Mouse (Mus musculus): ENCODE results near the gene C730034F03Rik. TPM values are rescaled to one million over a fixed set of nuclear protein-coding genes. Genes with fewer than 3 reads are reported as not detected.

The C730034F03Rik gene
- 3.0 and 4.5 TPM in 2 replicates for polyA plus RNA-seq (2016; fragmentation: Nextera tagmentation; extraction: Ambion mirVana)

- DNase-seq (ENCODE audit: low spot score) = peak; percentile 92
- Histone ChIP-seq H3K4me3 (peak within 1 kb of the TSS; percentile 88), H3K9me3 (replicated peaks) (no peaks in the 10 kb centered on the region), H3K27ac (peak within 1 kb of the TSS; percentile 94), H3K27me3 (ENCODE audit: low read depth, poor library complexity, severe bottlenecking) (no peaks in the 10 kb centered on the region), H3K4me1 (peaks cover 32% of the 10 kb centered on the region), H3K36me3 (peaks cover 25% of the 10 kb centered on the region)
- WGBS = 1% methylated on average over 70 of the region's 70 CpGs
Measured at GRCm38 (mm10) chr15:89429352-89430221, at the start of gene C730034F03Rik, which contains the start of the genes Gm44502 and Chkb. Gene C730034F03Rik, plus strand, starts transcription at chr15:89429589. Gene Gm44502, minus strand, starts transcription at chr15:89429696. Gene Chkb, minus strand, starts transcription at chr15:89429908.

- H3K9me3 ChIP-seq (replicated peaks) = no peaks in the 10 kb centered on the region
- DNase-seq (ENCODE audit: low spot score) = no peak
- H3K4me1 ChIP-seq = no peaks in the 10 kb centered on the region; the same call in 1 of the 2 replicates
- H3K36me3 ChIP-seq = no peaks in the 10 kb centered on the region
- no peak within 1 kb of the TSS for H3K4me3 ChIP-seq
- H3K27ac ChIP-seq = no peak within 1 kb of the TSS
- 87% methylated on average over 7 of the region's 7 CpGs for WGBS
- H3K27me3 ChIP-seq (ENCODE audit: low read depth, poor library complexity, severe bottlenecking) = peaks cover 56% of the 10 kb centered on the region
Measured at GRCm38 (mm10) chr15:89384617-89385016, 44.8 kb upstream of the C730034F03Rik start, which contains the start of gene Klhdc7b. Gene Klhdc7b, plus strand, starts transcription at chr15:89384917.

DNA sequence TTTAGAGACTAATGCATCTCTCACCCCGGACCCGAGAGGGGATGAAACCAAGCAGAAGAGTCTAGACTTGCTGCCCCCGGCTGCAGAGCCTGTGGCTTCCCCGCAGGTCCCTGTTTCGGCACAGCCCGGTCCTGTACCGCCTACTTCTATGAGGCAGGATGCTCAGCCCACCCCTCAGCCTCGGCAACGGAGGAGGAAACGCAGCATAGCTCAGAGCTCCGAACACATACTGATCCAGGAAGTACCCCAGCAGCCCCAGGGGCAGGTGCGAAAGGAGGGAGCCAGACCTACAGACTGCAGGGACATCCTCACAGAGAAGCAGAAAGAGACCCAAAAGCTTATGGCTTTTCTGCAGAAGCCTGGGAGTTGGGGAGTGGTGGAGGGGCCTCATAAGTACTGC lies 42.3 kb upstream of the C730034F03Rik start:
- H3K27ac ChIP-seq = no peak overlapping the region
- H3K27me3 ChIP-seq (ENCODE audit: low read depth, poor library complexity, severe bottlenecking) = peaks cover 39% of the 10 kb centered on the region
- no peak for DNase-seq (ENCODE audit: low spot score)
- H3K36me3 ChIP-seq = no peaks in the 10 kb centered on the region
- no peaks in the 10 kb centered on the region for H3K9me3 ChIP-seq (replicated peaks)
- H3K4me3 ChIP-seq = no peak overlapping the region
- WGBS = 41% methylated on average over 12 of the region's 12 CpGs
- no peaks in the 10 kb centered on the region for H3K4me1 ChIP-seq

DNA sequence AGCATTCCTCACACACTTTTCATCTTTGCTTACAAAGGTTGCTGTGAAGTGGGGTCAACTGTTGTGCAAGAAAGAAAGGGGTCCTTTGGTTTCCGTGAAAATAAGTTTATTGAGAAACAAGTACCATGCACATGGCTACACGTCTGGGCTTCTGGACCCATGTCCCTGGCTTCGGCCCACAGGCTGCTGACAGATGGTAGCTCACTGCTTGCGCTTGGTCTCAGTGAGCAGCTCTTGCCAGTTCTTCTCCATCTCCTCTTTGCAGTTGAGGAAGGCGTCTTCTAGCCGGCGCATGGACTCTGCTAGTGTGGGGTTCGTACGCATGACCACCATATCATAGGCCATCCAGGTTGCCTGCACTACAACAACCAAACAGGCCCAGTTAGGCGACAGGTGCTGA lies 39.3 kb upstream of the C730034F03Rik start:
- DNase-seq (ENCODE audit: low spot score) = no peak
- H3K27ac ChIP-seq = no peak overlapping the region

DNA sequence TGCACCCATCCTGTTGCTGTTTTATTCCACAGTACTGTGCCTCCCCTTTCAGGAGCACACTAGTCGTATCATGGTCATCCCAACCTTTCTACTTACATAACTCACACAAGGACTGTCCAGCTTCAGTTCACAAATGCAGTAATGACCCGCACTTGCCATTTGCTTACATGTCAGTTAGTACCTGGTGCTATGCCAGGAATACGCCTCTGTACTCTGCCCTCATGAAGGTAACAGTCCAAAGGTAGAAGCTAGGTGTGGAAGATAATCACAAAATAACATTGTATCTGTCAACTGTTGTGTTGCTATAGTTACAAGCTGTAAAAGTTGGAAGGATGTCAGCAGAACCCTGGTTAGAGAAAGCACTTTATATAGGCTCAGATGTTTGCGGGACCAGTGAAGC lies 32.5 kb upstream of the C730034F03Rik start:
- no peaks in the 10 kb centered on the region for H3K9me3 ChIP-seq (replicated peaks)
- 90% methylated on average over 4 of the region's 4 CpGs for WGBS

More for the DNA sequence above, 39.3 kb upstream of the C730034F03Rik start:
- Histone ChIP-seq H3K36me3 (no peaks in the 10 kb centered on the region), H3K4me1 (no peaks in the 10 kb centered on the region), H3K4me3 (no peak overlapping the region), H3K27me3 (ENCODE audit: low read depth, poor library complexity, severe bottlenecking) (peaks cover 34% of the 10 kb centered on the region), H3K9me3 (replicated peaks) (no peaks in the 10 kb centered on the region)
- WGBS = 90% methylated on average over 10 of the region's 10 CpGs

DNA sequence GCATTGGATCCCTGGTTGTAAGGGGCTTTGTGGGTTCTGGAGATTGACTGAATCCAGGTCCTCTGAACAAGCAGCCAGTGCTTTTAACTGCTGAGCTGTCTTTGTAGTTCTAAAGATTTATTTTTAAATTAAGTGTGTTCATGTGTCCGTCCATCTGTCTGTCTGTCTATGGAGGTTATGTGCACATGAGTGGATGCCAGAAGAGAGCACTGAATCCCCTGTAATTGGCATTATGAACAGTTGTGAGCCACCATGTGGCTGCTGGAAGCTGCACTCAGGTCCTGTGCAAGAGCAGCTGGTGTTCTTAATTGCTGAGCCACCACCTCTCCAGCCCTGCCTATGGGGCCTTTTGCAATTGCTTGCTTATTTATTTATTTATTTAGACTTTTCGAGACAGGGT lies 31.2 kb upstream of the C730034F03Rik start:
- H3K36me3 ChIP-seq = no peaks in the 10 kb centered on the region
- WGBS = 84% methylated on average over 2 of the region's 2 CpGs

More for the DNA sequence above, 32.5 kb upstream of the C730034F03Rik start:
- no peaks in the 10 kb centered on the region for H3K4me1 ChIP-seq
- no peak overlapping the region for H3K4me3 ChIP-seq
- no peak overlapping the region for H3K27ac ChIP-seq
- H3K36me3 ChIP-seq = no peaks in the 10 kb centered on the region
- no peaks in the 10 kb centered on the region for H3K27me3 ChIP-seq (ENCODE audit: low read depth, poor library complexity, severe bottlenecking)
- no peak for DNase-seq (ENCODE audit: low spot score)

DNA sequence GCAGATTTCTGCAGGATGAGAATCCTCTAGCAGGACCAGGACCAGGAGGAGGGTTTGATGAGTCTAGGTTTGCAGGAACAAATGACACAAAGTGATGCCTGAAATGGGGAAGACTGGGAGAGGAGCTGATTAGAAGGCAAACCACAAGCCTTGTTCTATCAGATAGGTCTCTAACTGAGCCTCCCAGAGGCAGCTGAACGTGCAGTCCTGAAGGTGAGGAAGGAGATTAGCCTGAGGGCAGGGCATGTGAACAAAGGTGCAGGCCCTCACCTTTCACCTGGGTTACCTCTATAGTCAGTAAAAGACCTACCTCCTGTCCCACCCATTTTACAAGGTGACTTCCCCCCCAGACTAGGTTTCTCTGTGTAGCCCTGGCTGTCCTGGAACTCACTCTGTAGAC lies 29.7 kb upstream of the C730034F03Rik start:
- H3K27me3 ChIP-seq (ENCODE audit: low read depth, poor library complexity, severe bottlenecking) = no peaks in the 10 kb centered on the region
- no peaks in the 10 kb centered on the region for H3K9me3 ChIP-seq (replicated peaks)
- no peaks in the 10 kb centered on the region for H3K4me1 ChIP-seq
- no peak overlapping the region for H3K4me3 ChIP-seq
- H3K36me3 ChIP-seq = no peaks in the 10 kb centered on the region
- H3K27ac ChIP-seq = no peak overlapping the region
- no peak for DNase-seq (ENCODE audit: low spot score)
- WGBS = 41% methylated on average over 1 of the region's 1 CpGs

More for the DNA sequence above, 31.2 kb upstream of the C730034F03Rik start:
- no peaks in the 10 kb centered on the region for H3K9me3 ChIP-seq (replicated peaks)
- H3K4me1 ChIP-seq = no peaks in the 10 kb centered on the region
- H3K27ac ChIP-seq = no peak overlapping the region
- no peak overlapping the region for H3K4me3 ChIP-seq
- no peak for DNase-seq (ENCODE audit: low spot score)
- no peaks in the 10 kb centered on the region for H3K27me3 ChIP-seq (ENCODE audit: low read depth, poor library complexity, severe bottlenecking)

DNA sequence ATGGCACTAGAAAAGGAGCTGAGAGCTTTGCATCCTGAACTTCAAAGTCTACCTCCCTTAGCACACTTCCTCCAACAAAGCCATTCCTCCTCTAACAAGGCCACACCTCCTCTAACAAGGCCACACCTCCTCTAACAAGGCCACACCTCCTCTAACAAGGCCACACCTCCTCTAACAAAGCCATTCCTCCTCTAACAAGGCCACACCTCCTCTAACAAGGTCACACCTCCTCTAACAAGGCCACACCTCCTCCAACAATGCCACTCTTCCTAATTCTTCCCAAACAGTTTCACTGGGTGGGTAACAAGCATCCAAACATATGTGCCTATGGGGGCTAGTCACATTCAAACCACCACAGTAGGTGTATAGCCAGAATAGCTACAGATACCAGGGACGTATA lies 26.9 kb upstream of the C730034F03Rik start:
- H3K27ac ChIP-seq = no peak overlapping the region
- H3K9me3 ChIP-seq (replicated peaks) = no peaks in the 10 kb centered on the region
- DNase-seq (ENCODE audit: low spot score) = no peak
- no peaks in the 10 kb centered on the region for H3K4me1 ChIP-seq
- H3K27me3 ChIP-seq (ENCODE audit: low read depth, poor library complexity, severe bottlenecking) = no peaks in the 10 kb centered on the region
- WGBS = 100% methylated on average over 1 of the region's 1 CpGs
- no peak overlapping the region for H3K4me3 ChIP-seq
- H3K36me3 ChIP-seq = no peaks in the 10 kb centered on the region

DNA sequence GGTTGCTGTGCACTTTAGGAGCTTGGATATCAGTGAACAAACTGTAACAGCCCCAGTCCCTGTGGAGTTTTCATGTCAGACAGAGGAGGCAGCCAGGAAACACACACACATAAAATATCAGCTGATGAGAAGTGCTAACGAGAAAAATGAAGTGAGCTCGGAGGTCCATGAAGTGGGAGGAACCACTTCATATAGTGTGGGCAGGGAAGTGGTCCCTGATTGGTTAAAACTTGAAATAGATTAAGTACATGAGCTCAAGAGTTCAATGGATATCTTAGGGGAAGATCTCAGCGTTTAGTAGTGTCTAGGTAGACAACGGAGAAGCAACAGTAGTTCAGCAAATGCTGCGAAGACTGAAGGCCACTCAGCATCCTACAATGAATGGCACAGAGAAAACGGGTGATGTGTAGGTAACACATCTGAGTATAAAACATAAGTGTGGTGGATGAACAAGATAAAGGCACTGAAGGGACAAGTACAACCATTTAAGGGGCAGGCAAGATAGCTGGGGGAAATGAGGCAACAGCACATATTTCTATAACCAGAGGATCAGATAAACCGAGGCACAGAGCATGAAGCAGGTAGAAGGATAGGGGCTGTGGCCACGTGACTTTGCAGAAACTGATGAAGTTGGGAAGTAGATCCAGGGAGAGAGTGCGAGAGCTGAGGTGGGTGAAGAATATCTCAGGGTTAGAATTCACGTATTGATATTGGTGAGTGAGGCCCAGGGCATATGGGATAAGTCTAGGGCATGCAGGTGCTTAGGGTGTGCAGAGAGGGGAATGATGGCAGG lies 24.4 kb upstream of the C730034F03Rik start:
- DNase-seq (ENCODE audit: low spot score) = no peak
- Histone ChIP-seq H3K4me3 (no peak overlapping the region), H3K4me1 (no peaks in the 10 kb centered on the region), H3K27me3 (ENCODE audit: low read depth, poor library complexity, severe bottlenecking) (no peaks in the 10 kb centered on the region), H3K9me3 (replicated peaks) (0 out of 2 replicates have a peak, but pooled peaks cover 1% of the 10 kb centered on the region), H3K27ac (no peak overlapping the region), H3K36me3 (no peaks in the 10 kb centered on the region)
- WGBS = 87% methylated on average over 10 of the region's 10 CpGs

DNA sequence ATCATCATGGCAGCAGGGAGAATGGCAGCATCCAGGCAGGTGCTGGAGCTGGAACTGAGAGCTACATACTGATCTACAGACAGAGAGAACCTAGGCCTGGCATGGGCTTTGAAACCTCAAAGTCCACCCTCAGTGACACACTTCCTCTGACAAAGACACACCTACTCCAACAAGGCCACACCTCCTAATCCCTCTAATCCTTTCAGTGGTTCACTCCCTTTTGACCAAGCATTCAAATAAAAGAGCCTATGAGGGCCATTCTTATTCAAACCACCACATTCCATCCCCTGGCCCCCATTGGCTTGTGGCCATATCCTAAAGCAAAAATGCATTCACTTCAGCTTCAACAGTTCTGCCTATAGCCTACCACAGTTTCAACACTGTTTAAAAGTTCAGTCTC lies 22.7 kb upstream of the C730034F03Rik start:
- Histone ChIP-seq H3K27ac (no peak overlapping the region), H3K36me3 (no peaks in the 10 kb centered on the region), H3K4me1 (no peaks in the 10 kb centered on the region), H3K4me3 (no peak overlapping the region), H3K27me3 (ENCODE audit: low read depth, poor library complexity, severe bottlenecking) (no peaks in the 10 kb centered on the region), H3K9me3 (replicated peaks) (0 out of 2 replicates have a peak, but pooled peaks cover 1% of the 10 kb centered on the region)
- DNase-seq (ENCODE audit: low spot score) = no peak

DNA sequence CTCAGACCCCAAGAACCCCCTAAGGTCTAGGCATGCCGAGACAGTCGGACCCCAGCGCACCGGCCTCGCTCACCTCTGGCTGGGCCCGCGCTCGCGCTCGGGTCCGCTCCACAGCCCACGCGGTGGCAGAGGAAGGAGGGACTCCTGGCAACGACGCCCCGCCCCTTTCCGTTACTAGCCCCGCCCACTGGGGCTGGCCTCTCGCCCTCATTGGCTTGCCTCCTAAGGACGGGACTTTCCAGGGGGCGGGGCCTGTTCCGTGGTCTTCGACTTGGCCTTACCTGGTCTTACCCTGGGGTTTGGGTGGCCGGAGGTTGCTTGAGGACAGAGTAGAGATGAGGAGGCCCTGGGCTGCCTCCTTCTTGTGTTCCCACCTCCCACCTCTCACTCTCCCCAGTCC lies 19.3 kb upstream of the C730034F03Rik start, which contains the start of gene Syce3:
Syce3 (minus strand) TSS at position 386 of the 400 bp plus-strand sequence.
- WGBS = 81% methylated on average over 24 of the region's 24 CpGs
- no peaks in the 10 kb centered on the region for H3K27me3 ChIP-seq (ENCODE audit: low read depth, poor library complexity, severe bottlenecking)
- no peak within 1 kb of the TSS for H3K4me3 ChIP-seq
- H3K4me1 ChIP-seq = no peaks in the 10 kb centered on the region
- no peaks in the 10 kb centered on the region for H3K36me3 ChIP-seq
- H3K9me3 ChIP-seq (replicated peaks) = 0 out of 2 replicates have a peak, but pooled peaks cover 1% of the 10 kb centered on the region
- no peak for DNase-seq (ENCODE audit: low spot score)
- H3K27ac ChIP-seq = no peak within 1 kb of the TSS

DNA sequence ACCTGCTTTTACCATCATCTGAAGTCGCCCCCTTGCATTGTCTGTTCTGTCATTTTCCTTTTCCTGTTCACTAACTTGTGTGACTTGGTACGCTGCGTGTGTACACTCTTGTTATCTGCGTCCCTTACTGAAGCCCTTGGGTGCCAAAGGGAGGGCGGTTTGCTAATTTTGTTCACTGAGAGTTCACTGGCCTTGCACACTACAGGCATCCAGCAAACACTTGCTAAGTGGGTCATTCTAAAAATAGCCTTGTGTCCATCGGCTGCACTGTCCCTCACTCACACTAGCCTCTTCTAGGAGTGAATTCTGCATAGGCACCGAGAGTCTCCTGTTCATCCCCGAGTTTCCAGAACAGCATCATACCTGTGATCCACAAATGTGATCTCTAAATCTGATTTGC lies 14.1 kb upstream of the C730034F03Rik start:
- 88% methylated on average over 8 of the region's 8 CpGs for WGBS

More for the DNA sequence above, 14.1 kb upstream of the C730034F03Rik start:
- Histone ChIP-seq H3K4me3 (no peak overlapping the region), H3K27me3 (ENCODE audit: low read depth, poor library complexity, severe bottlenecking) (no peaks in the 10 kb centered on the region), H3K4me1 (no peaks in the 10 kb centered on the region), H3K36me3 (peaks cover 14% of the 10 kb centered on the region), H3K9me3 (replicated peaks) (no peaks in the 10 kb centered on the region), H3K27ac (no peak overlapping the region)
- no peak for DNase-seq (ENCODE audit: low spot score)

Measured in limb, embryonic 10.5 days (tissue).